Mouse (Mus musculus) C2C12 (cell line): ENCODE data around the gene Rassf3. TPM values are rescaled to one million over a fixed set of nuclear protein-coding genes. Genes with fewer than 3 reads are reported as not detected.

ENCODE experiments used
- H3K27me3 ChIP-seq: one replicate; pipeline ENCODE4 v1.6.1; 2011; ENCODE audit not compliant: control insufficient read depth, insufficient read depth, insufficient read length
- H3K36me3 ChIP-seq: one replicate; pipeline ENCODE4 v1.6.1; 2011; ENCODE audit not compliant: control insufficient read depth, insufficient read depth
- H3K4me3 ChIP-seq: one replicate; pipeline ENCODE4 v1.5.1; 2011; ENCODE audit warnings: mild to moderate bottlenecking, control low read depth; ENCODE audit not compliant: poor library complexity, insufficient read depth, severe bottlenecking
- H3K79me2 ChIP-seq: one replicate; pipeline ENCODE4 v1.6.1; 2011; ENCODE audit not compliant: control insufficient read depth, insufficient read depth
- H3K79me3 ChIP-seq: one replicate; pipeline ENCODE4 v1.6.1; 2011; ENCODE audit warnings: low read depth, control low read depth
- H3ac ChIP-seq: one replicate; pipeline ENCODE3; 2011; ENCODE audit warnings: low read depth; ENCODE audit not compliant: control insufficient read depth, insufficient read length
- CEBPB ChIP-seq: IDR thresholded peaks from one replicate; pipeline ENCODE4 v1.6.1; 2011; ENCODE audit warnings: low read depth, mild to moderate bottlenecking, control low read depth, moderate library complexity
- CTCF ChIP-seq: IDR thresholded peaks from one replicate; pipeline ENCODE4 v1.5.1; 2011; ENCODE audit not compliant: control insufficient read depth, insufficient read depth, insufficient read length
- FOSL1 ChIP-seq: IDR thresholded peaks from one replicate; pipeline ENCODE4 v1.8.0; 2011; ENCODE audit warnings: mild to moderate bottlenecking, low read length; ENCODE audit not compliant: poor library complexity, insufficient read depth, severe bottlenecking
- MAX ChIP-seq: IDR thresholded peaks from one replicate; pipeline ENCODE4 v1.6.1; 2011; ENCODE audit warnings: mild to moderate bottlenecking, control low read depth
- MYOD1 ChIP-seq: IDR thresholded peaks from one replicate; pipeline ENCODE4 v1.6.1; 2011; ENCODE audit warnings: low read depth; ENCODE audit not compliant: control insufficient read depth, insufficient read length
- MYOG ChIP-seq: IDR thresholded peaks from one replicate; pipeline ENCODE4 v1.6.1; 2011; ENCODE audit not compliant: control insufficient read depth, insufficient read length; ENCODE audit errors: extremely low read depth
- USF1 ChIP-seq: IDR thresholded peaks from one replicate; pipeline ENCODE4 v1.6.1; 2011; ENCODE audit warnings: low read depth, mild to moderate bottlenecking, control low read depth, moderate library complexity
- polyA plus RNA-seq: library from polyadenylated mRNA; unstranded; fragments of >200 nt; fragmentation: generic; extraction: Trizol; gene quantifications from one replicate; pipeline ENCODE4 v1.2.1, GENCODE M21; 2012; ENCODE audit warnings: missing spikeins

Gene Rassf3
- polyA plus RNA-seq, 1 experiment = 8.9 TPM

- Histone ChIP-seq H3ac (no peak overlapping the region), H3K4me3 (no peak overlapping the region), H3K36me3 (peaks cover 63% of the 10 kb centered on the region), H3K79me3 (peaks cover 37% of the 10 kb centered on the region), H3K79me2 (peaks cover 53% of the 10 kb centered on the region), H3K27me3 (no peaks in the 10 kb centered on the region)
- no peak for TF ChIP-seq MYOG
- no peak for TF ChIP-seq CTCF
- no peak for TF ChIP-seq FOSL1
- TF ChIP-seq MAX = no peak
- no peak for TF ChIP-seq USF1
- no peak for TF ChIP-seq CEBPB
- TF ChIP-seq MYOD1 = no peak
Observed at GRCm38 (mm10) chr10:121370777-121371176, 105.4 kb downstream of the Rassf3 start.

- H3K4me3 ChIP-seq = no peak overlapping the region
- peaks cover 43% of the 10 kb centered on the region for H3K79me3 ChIP-seq
- no peak overlapping the region for H3ac ChIP-seq
- no peaks in the 10 kb centered on the region for H3K27me3 ChIP-seq
- H3K36me3 ChIP-seq = peaks cover 47% of the 10 kb centered on the region
- no peak for TF ChIP-seq CEBPB
- H3K79me2 ChIP-seq = peaks cover 61% of the 10 kb centered on the region
Observed at GRCm38 (mm10) chr10:121368783-121369465, 107.2 kb downstream of the Rassf3 start.

GRCm38 (mm10) chr10:121367780-121368179, 108.4 kb downstream of the Rassf3 start:
- H3K27me3 ChIP-seq = no peaks in the 10 kb centered on the region
- no peak overlapping the region for H3K4me3 ChIP-seq
- TF ChIP-seq CTCF = no peak
- no peak for TF ChIP-seq MYOD1
- no peak for TF ChIP-seq CEBPB
- TF ChIP-seq MYOG = no peak
- TF ChIP-seq FOSL1 = no peak
- no peak for TF ChIP-seq MAX
- TF ChIP-seq USF1 = no peak

GRCm38 (mm10) chr10:121367271-121367670, 108.9 kb downstream of the Rassf3 start:
- no peak overlapping the region for H3K4me3 ChIP-seq
- H3K36me3 ChIP-seq = peaks cover 35% of the 10 kb centered on the region
- H3K79me3 ChIP-seq = peaks cover 43% of the 10 kb centered on the region
- no peaks in the 10 kb centered on the region for H3K27me3 ChIP-seq
- peaks cover 61% of the 10 kb centered on the region for H3K79me2 ChIP-seq
- no peak overlapping the region for H3ac ChIP-seq
- TF ChIP-seq MYOG = no peak
- TF ChIP-seq CTCF = no peak
- TF ChIP-seq MAX = no peak
- TF ChIP-seq FOSL1 = no peak
- TF ChIP-seq MYOD1 = no peak
- TF ChIP-seq CEBPB = no peak
- TF ChIP-seq USF1 = no peak

More at GRCm38 (mm10) chr10:121367780-121368179, 108.4 kb downstream of the Rassf3 start:
- Histone ChIP-seq H3K36me3 (peaks cover 36% of the 10 kb centered on the region), H3K79me3 (peaks cover 43% of the 10 kb centered on the region), H3ac (no peak overlapping the region), H3K79me2 (peaks cover 61% of the 10 kb centered on the region)

GRCm38 (mm10) chr10:121365781-121366272, 110.3 kb downstream of the Rassf3 start:
- Histone ChIP-seq H3K27me3 (no peaks in the 10 kb centered on the region), H3ac (peak overlapping the region; percentile 5), H3K36me3 (peaks cover 21% of the 10 kb centered on the region), H3K79me2 (peaks cover 59% of the 10 kb centered on the region), H3K4me3 (peak overlapping the region; percentile 72), H3K79me3 (peaks cover 43% of the 10 kb centered on the region)
- TF ChIP-seq MAX (no peak), CTCF (no peak), CEBPB (no peak), MYOD1 (no peak), FOSL1 (no peak), MYOG (no peak), USF1 (no peak)
